Mouse (Mus musculus) cerebral cortex, adult 2 months (tissue): ENCODE results near the gene Rpap2.

Experiments
- WGBS: fragments of 180-500 bp; shearing (Covaris S2); methylation state at CpG from one replicate; pipeline ENCODE4 v1.1.7; 2018; 5-methylcytosine and 5-hydroxymethylcytosine counted together

The Rpap2 gene

DNA sequence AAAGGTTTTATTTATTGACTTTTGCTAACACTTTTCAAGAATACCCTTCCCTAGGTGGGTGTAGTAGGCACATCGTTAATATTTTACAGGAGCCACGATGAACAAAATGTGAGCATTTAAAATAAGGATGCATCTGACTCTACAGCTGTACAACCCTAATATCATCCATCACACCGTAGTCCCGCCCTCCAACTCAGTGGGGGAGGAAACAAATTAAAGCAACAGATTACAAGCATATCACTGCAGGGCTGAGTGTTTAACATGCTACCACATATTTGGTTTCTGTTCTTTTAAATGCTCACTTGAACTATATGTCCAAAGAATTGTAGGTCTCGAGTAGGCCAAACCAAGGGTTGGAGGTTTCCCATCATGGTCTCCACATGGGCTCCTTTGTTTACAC lies 90.0 kb downstream of the Rpap2 start:
- 97% methylated on average over 5 of the region's 5 CpGs for WGBS

DNA sequence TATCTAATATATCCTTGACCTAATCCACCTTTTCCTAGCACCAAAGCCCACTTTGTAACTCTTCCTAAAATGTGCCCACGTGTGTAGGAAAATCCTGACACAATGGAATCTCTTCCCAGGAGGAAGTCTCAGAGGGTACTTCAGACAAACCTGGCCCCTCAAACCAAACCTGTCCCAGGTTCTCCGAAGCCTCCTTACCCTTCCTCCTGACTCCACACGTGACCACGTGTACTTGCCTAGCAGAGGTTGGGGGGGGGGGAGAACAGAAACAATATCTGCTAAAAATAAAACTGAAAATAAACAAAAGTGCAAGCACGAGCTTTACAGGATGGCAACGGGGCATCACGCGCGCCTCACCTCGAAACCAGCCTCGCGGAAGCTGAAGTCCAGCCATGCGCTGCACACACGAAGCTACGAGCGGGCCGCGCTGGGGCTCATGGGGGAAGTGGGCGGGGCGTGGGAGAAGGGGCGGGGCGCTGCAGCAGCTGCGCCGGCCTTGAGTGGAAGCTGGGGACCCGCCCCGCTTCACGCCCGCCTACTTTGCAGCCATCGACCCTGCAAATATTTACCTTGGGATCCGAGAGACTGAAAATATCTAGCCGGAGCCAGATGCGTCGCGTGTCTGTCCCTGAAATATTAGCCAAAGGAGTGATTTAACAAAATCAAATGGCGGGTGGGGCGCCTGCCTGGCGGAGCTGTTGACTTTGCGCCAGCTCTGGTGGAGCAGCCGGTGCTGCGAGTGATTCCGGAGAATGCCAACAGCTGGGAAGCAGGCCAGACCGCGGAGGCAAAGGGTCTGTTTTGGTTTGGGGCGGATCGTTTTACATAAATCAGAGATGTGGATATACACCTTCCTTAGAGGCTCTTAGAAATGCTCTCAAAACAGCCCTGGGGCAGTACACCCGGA lies 90.7 kb downstream of the Rpap2 start:
- WGBS, result 9% methylated on average over 46 of the region's 46 CpGs

DNA sequence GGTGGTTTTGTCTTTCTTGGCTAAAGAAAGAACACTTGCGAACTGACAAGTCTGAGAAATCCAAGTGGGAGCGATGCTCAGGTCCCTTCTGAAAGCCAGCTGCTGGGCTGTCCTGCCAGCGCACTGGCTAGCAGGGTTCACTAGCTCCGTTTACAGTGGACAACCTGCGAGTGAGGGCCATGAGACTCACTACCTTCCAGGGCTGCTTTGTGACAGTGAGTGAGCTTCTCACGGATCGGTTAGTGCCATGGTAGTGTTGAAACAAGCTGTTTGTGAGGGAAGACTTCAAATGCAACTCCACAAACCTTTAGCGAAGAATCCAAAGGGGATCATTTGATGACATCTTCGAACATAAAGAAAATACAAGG lies 91.3 kb downstream of the Rpap2 start:
- WGBS, result 18% methylated on average over 9 of the region's 9 CpGs

DNA sequence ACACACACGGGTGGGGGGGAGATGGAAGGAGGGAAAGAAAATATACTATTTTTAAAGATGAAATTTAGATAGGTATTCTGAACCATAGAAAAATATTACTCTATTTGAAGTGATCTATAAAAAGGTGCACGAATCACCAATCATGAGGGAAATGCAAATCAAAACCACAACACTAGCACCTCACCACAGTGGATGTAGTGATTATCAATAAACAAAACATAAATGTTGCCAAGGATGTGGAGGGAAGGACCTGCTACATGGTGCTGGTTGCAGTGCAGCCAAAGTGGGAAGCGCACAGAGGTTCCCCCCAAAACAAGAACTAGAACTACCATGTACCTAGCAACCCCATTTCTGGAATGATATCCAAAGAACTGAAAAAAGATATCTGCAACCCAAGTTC lies 97.8 kb downstream of the Rpap2 start:
- WGBS, result 87% methylated on average over 3 of the region's 3 CpGs

DNA sequence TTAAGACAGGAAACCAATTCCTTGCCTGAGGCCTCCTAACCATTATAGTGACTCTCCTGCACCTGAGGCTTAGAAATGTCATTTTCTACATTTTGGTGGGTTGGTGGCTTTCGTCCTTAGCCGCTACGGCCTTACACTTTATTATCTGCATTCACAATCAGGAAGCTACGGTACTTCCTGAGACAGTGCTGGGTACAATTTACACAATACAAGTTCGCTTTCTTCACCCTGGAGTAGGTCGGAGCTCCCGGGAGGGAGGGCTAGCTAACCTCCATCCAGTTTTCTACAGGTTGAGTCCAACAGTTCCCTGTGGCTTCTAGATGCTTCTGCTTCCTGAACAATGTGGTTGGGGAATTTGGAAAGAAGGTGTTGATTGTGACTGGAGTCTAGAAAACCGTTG lies 101.7 kb downstream of the Rpap2 start:
- 76% methylated on average over 8 of the region's 8 CpGs for WGBS

DNA sequence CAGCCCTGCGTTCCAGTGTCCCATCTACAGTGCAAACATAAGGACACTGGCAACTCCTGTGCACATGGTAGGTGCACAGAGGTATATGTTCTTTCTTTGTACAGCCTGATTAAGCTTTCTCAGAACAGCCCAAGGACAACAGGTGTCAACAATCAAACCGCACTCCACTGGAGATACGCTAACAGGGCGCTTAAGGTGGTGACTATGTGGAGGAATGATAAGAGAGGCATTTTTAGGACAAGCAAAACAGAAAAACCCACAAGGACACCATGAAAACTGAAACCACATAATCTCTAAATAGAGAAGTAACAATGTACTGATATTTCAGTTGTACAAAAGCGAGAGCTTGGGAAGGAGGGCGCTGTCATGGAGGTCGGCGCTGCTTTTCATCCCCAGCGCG lies 103.7 kb downstream of the Rpap2 start:
- 97% methylated on average over 10 of the region's 10 CpGs for WGBS

DNA sequence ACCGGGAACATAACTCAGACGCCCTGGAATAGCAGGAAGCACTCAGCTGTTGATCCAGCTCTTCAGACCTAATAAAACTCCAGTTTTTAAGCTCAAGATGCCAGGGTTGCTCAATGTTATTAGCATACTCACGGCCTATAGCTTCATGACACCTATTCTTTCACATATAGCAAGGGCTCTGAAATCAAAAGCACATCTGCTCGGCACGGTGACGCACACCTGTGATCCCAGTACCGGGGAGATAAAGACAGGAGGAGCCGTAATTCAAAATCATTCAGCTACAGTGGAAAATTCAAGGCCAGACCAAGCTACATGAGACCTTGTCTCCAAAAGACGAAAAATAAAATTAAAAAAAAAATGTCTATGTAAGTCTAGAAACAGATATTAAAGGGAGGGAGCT lies 104.5 kb downstream of the Rpap2 start:
- 95% methylated on average over 9 of the region's 9 CpGs for WGBS

DNA sequence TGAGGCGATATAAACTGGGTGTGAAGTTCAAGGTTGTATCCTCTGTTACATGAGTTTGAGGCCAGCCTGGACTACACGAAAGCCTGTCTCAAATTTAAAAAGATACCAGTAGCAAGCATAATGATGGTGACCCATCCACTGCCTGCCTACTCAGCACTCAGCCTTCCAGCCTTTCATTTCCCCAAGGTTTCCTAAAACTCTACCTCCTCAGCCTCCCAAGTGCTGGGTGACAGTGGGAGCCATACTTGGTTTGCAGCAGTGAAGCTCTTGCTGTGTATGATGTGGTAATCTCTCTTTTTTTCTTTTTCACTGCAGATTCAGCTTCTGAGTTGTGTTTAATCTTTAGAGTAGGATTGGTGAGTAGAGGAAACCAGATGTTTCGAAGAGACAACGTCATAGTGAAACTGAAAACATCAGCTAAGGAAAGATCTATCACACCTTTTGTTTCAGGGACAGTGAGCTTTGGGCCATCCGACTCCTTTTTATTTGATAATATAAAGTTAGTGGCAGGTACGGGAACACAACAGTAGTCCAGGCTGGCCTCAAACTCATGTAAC lies 106.1 kb downstream of the Rpap2 start:
- 94% methylated on average over 6 of the region's 6 CpGs for WGBS

DNA sequence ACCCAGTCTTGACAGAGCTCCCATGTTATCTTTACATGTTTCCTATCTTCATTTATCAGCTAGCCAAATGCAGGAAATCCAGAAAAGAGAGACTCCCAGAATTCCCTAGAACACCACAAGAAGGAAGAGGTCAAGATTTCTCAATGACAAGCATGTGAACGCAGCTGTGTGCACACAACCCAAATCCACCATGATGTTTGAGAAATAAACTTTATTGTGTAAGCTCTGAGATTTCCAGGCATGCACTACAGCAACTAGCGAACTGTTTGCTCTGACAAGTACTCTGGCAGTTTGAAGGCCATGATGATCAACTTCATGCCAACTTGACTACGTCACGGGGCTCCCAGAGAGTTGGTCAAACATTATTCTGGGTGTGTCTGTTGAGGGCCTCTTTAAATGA lies 108.6 kb downstream of the Rpap2 start:
- 93% methylated on average over 4 of the region's 4 CpGs for WGBS

DNA sequence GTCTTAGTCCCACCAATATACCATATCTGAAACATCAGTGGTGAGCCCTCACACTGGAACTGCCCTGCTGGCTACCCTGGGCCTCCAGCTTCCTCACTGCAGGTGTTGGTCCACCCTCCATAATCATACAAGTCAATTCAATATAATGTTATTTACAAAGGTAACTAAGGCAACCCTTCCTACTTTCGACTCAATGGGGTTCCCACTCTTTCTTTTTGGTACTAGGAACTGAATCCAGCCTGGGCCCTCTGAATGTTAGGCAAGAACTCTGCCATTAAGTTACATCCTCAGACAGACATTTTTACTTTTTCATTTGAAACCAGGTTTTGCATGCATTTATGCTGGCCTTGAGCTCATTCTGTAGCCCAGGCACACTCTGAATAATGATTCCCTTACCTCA lies 109.1 kb downstream of the Rpap2 start:
- 78% methylated on average over 1 of the region's 1 CpGs for WGBS

DNA sequence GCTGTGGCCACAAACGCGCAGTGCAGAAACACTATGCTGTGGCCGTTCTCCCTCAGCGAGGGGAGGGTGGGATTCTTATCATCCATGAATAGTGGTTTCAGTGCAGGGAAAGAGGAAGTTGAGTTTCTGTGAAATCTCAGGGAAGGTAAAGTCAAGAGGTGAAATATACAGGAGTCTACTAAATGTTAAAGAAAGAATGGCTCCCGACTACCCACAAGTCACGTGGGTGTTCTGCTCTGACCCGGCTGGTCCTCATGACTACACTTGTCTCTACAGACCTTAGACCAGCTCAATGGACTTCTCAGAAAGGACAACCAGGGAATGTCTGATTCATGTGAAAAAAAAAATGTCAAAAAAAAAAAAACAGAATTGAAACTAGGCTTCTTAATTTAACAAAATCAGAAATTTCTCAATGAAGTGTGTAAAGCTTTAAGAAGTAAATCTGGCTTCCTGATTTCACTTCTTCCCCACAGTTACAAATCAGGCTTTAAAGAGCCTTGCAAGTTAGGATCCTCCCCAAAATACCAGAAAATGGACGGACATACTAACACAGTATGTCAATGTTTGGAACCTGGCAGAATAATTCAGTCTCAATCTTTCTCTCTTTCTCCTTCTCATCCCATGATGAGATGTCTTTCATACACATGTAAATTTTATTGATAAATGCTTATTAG lies 111.1 kb downstream of the Rpap2 start:
- 82% methylated on average over 8 of the region's 8 CpGs for WGBS
